Mouse (Mus musculus): ENCODE measurements around the gene Vapb. TPM values are rescaled to one million over a fixed set of nuclear protein-coding genes. Genes with fewer than 3 reads are reported as not detected.
A peak's percentile ranks its signal among the peaks of the same experiment; 100 is the strongest.
"Not testable (repeated sequence)": the region's sequence is repeated elsewhere in the genome, so short reads cannot be mapped to it uniquely, and the experiment has no call there.

The Vapb gene
- polyA plus RNA-seq, 1 experiment from 2014 or later: 5.1 TPM

- 55% methylated on average over 4 of the region's 4 CpGs for WGBS (ENCODE audit: insufficient replicate concordance)
- H3K9me3 ChIP-seq (replicated peaks): no peaks in the 10 kb centered on the region
- H3K27ac ChIP-seq (replicated peaks): no peak overlapping the region
- no peak overlapping the region for H3K4me3 ChIP-seq (replicated peaks)
- H3K9ac ChIP-seq: no peak overlapping the region
- H3K4me1 ChIP-seq (replicated peaks): no peaks in the 10 kb centered on the region; the same call in 1 of the 2 replicates
- ATAC-seq (ENCODE audit: insufficient read depth): no peak
- no peaks in the 10 kb centered on the region for H3K27me3 ChIP-seq
- 0 out of 2 replicates have a peak, but pooled peaks cover 3% of the 10 kb centered on the region for H3K36me3 ChIP-seq (replicated peaks)
- H3K4me2 ChIP-seq: no peak overlapping the region
Observed at GRCm38 (mm10) chr2:173713241-173713640, 24.1 kb upstream of the Vapb start.

GRCm38 (mm10) chr2:173714620-173715218 is 22.6 kb upstream of the Vapb start:
- H3K4me1 ChIP-seq (replicated peaks): no peaks in the 10 kb centered on the region
- H3K27me3 ChIP-seq: no peaks in the 10 kb centered on the region
- H3K4me3 ChIP-seq (replicated peaks): no peak overlapping the region
- H3K4me2 ChIP-seq: no peak overlapping the region
- WGBS (ENCODE audit: insufficient replicate concordance): 51% methylated on average over 8 of the region's 8 CpGs
- no peaks in the 10 kb centered on the region for H3K36me3 ChIP-seq (replicated peaks)
- H3K27ac ChIP-seq (replicated peaks): no peak overlapping the region
- H3K9ac ChIP-seq: no peak overlapping the region
- no peaks in the 10 kb centered on the region for H3K9me3 ChIP-seq (replicated peaks)
- ATAC-seq (ENCODE audit: insufficient read depth): no peak

- Histone ChIP-seq H3K27me3 (no peaks in the 10 kb centered on the region), H3K9ac (no peak overlapping the region), H3K9me3 (replicated peaks) (no peaks in the 10 kb centered on the region), H3K36me3 (replicated peaks) (no peaks in the 10 kb centered on the region), H3K4me2 (no peak overlapping the region), H3K4me1 (replicated peaks) (no peaks in the 10 kb centered on the region), H3K27ac (replicated peaks) (no peak overlapping the region), H3K4me3 (replicated peaks) (no peak overlapping the region)
- ATAC-seq (ENCODE audit: insufficient read depth): no peak
- 78% methylated on average over 5 of the region's 5 CpGs for WGBS (ENCODE audit: insufficient replicate concordance)
Observed at GRCm38 (mm10) chr2:173716966-173717365, 20.3 kb upstream of the Vapb start.

GRCm38 (mm10) chr2:173719115-173719514 is 18.2 kb upstream of the Vapb start, which contains the start of gene 1700010B08Rik:
Gene 1700010B08Rik (plus strand): TSS chr2:173719415.
- 71% methylated on average over 6 of the region's 7 CpGs for WGBS (ENCODE audit: insufficient replicate concordance)
- H3K9ac ChIP-seq; ATAC-seq (ENCODE audit: insufficient read depth); H3K27ac ChIP-seq (replicated peaks); H3K4me2 ChIP-seq; H3K4me1 ChIP-seq (replicated peaks); H3K4me3 ChIP-seq (replicated peaks); H3K9me3 ChIP-seq (replicated peaks); H3K36me3 ChIP-seq (replicated peaks); H3K27me3 ChIP-seq: not testable (repeated sequence)

GRCm38 (mm10) chr2:173722251-173722857 is 15.0 kb upstream of the Vapb start:
- H3K4me2 ChIP-seq: no peak overlapping the region
- ATAC-seq (ENCODE audit: insufficient read depth): no peak

GRCm38 (mm10) chr2:173724382-173724781 is 12.9 kb upstream of the Vapb start:
- Histone ChIP-seq H3K27me3 (no peaks in the 10 kb centered on the region), H3K9me3 (replicated peaks) (no peaks in the 10 kb centered on the region), H3K36me3 (replicated peaks) (no peaks in the 10 kb centered on the region), H3K4me2 (no peak overlapping the region), H3K27ac (replicated peaks) (no peak overlapping the region), H3K9ac (no peak overlapping the region), H3K4me3 (replicated peaks) (no peak overlapping the region), H3K4me1 (replicated peaks) (no peaks in the 10 kb centered on the region)
- ATAC-seq (ENCODE audit: insufficient read depth): no peak
- 55% methylated on average over 14 of the region's 14 CpGs for WGBS (ENCODE audit: insufficient replicate concordance)

More at GRCm38 (mm10) chr2:173722251-173722857, 15.0 kb upstream of the Vapb start:
- Histone ChIP-seq H3K27ac (replicated peaks) (no peak overlapping the region), H3K4me3 (replicated peaks) (no peak overlapping the region), H3K9ac (no peak overlapping the region), H3K4me1 (replicated peaks) (no peaks in the 10 kb centered on the region), H3K9me3 (replicated peaks) (no peaks in the 10 kb centered on the region), H3K36me3 (replicated peaks) (no peaks in the 10 kb centered on the region), H3K27me3 (no peaks in the 10 kb centered on the region)
- whole genome bisulfite sequencing (ENCODE audit: insufficient replicate concordance): 60% methylated on average over 11 of the region's 11 CpGs

- WGBS (ENCODE audit: insufficient replicate concordance): 68% methylated on average over 15 of the region's 15 CpGs
- H3K27ac ChIP-seq (replicated peaks): no peak overlapping the region
- H3K36me3 ChIP-seq (replicated peaks): no peaks in the 10 kb centered on the region
- H3K9ac ChIP-seq: no peak overlapping the region
- no peaks in the 10 kb centered on the region for H3K4me1 ChIP-seq (replicated peaks)
- H3K4me2 ChIP-seq: no peak overlapping the region
- H3K9me3 ChIP-seq (replicated peaks): no peaks in the 10 kb centered on the region
- no peaks in the 10 kb centered on the region for H3K27me3 ChIP-seq
- no peak overlapping the region for H3K4me3 ChIP-seq (replicated peaks)
- no peak for ATAC-seq (ENCODE audit: insufficient read depth)
Observed at GRCm38 (mm10) chr2:173724940-173725807, 12.1 kb upstream of the Vapb start.

- no peaks in the 10 kb centered on the region for H3K4me1 ChIP-seq (replicated peaks)
- 53% methylated on average over 4 of the region's 4 CpGs for WGBS (ENCODE audit: insufficient replicate concordance)
- H3K9me3 ChIP-seq (replicated peaks): no peaks in the 10 kb centered on the region
Observed at GRCm38 (mm10) chr2:173725819-173726218, 11.5 kb upstream of the Vapb start.

GRCm38 (mm10) chr2:173730444-173730966 is 6.8 kb upstream of the Vapb start:
- no peak for ATAC-seq (ENCODE audit: insufficient read depth)
- H3K4me1 ChIP-seq (replicated peaks): no peaks in the 10 kb centered on the region

More at GRCm38 (mm10) chr2:173725819-173726218, 11.5 kb upstream of the Vapb start:
- Histone ChIP-seq H3K36me3 (replicated peaks) (no peaks in the 10 kb centered on the region), H3K9ac (no peak overlapping the region), H3K27ac (replicated peaks) (no peak overlapping the region), H3K4me2 (no peak overlapping the region), H3K4me3 (replicated peaks) (no peak overlapping the region), H3K27me3 (0 out of 2 replicates have a peak, but pooled peaks cover 6% of the 10 kb centered on the region)
- no peak for ATAC-seq (ENCODE audit: insufficient read depth)

GRCm38 (mm10) chr2:173734426-173734825 is 2.9 kb upstream of the Vapb start:
- H3K4me3 ChIP-seq (replicated peaks): no peak overlapping the region
- no peaks in the 10 kb centered on the region for H3K9me3 ChIP-seq (replicated peaks)
- 0 out of 2 replicates have a peak, but pooled peaks cover 6% of the 10 kb centered on the region for H3K27me3 ChIP-seq
- H3K36me3 ChIP-seq (replicated peaks): no peaks in the 10 kb centered on the region
- ATAC-seq (ENCODE audit: insufficient read depth): no peak
- H3K27ac ChIP-seq (replicated peaks): no peak overlapping the region
- peaks cover 25% of the 10 kb centered on the region for H3K4me1 ChIP-seq (replicated peaks)
- H3K9ac ChIP-seq: no peak overlapping the region
- H3K4me2 ChIP-seq: no peak overlapping the region
- WGBS (ENCODE audit: insufficient replicate concordance): 42% methylated on average over 2 of the region's 2 CpGs

More at GRCm38 (mm10) chr2:173730444-173730966, 6.8 kb upstream of the Vapb start:
- WGBS (ENCODE audit: insufficient replicate concordance): 32% methylated on average over 9 of the region's 9 CpGs
- Histone ChIP-seq H3K9ac (no peak overlapping the region), H3K27ac (replicated peaks) (no peak overlapping the region), H3K27me3 (0 out of 2 replicates have a peak, but pooled peaks cover 6% of the 10 kb centered on the region), H3K9me3 (replicated peaks) (no peaks in the 10 kb centered on the region), H3K4me2 (no peak overlapping the region), H3K36me3 (replicated peaks) (no peaks in the 10 kb centered on the region), H3K4me3 (replicated peaks) (no peak overlapping the region)

GRCm38 (mm10) chr2:173738232-173738631 is 921 bp downstream of the Vapb start:
- no peak for ATAC-seq (ENCODE audit: insufficient read depth)
- Histone ChIP-seq H3K27ac (replicated peaks) (no peak overlapping the region; the same call in 1 of the 2 replicates), H3K27me3 (no peaks in the 10 kb centered on the region), H3K9ac (peak overlapping the region; percentile 82), H3K36me3 (replicated peaks) (no peaks in the 10 kb centered on the region), H3K4me1 (replicated peaks) (peaks cover 39% of the 10 kb centered on the region), H3K9me3 (replicated peaks) (no peaks in the 10 kb centered on the region), H3K4me3 (replicated peaks) (peak overlapping the region; percentile 91), H3K4me2 (peak overlapping the region; percentile 89)
- 16% methylated on average over 9 of the region's 9 CpGs for WGBS (ENCODE audit: insufficient replicate concordance)

Measured in liver, embryonic 15.5 days (tissue).